Mouse (Mus musculus) stomach, embryonic 16.5 days (tissue): Measurements from ENCODE around the gene Mnd1. TPM values are rescaled to one million over a fixed set of nuclear protein-coding genes. Genes with fewer than 3 reads are reported as not detected.

Experiments
- ATAC-seq: fragments of 200-750 bp; cut with Nextera tagmentation; 2 replicates; pipeline ENCODE4 v1.8.0; 2017; ENCODE audit warnings: moderate number of reproducible peaks, moderate TSS enrichment; ENCODE audit not compliant: insufficient read depth, low FRiP score
- H3K27ac ChIP-seq: fragments of 300-500 bp; sonication (generic); 2 replicates; pipeline ENCODE4 v1.5.1; 2014; ENCODE audit warnings: low read length
- H3K27me3 ChIP-seq: fragments of 300-500 bp; sonication (generic); 2 replicates; pipeline ENCODE4 v1.6.1; 2014; ENCODE audit warnings: low read length, control low read depth, mixed read lengths; ENCODE audit not compliant: control insufficient read depth, insufficient read depth
- H3K36me3 ChIP-seq: fragments of 300-500 bp; sonication (generic); 2 replicates; pipeline ENCODE4 v1.6.1; 2014; ENCODE audit warnings: low read length; ENCODE audit not compliant: control insufficient read depth, insufficient read depth
- H3K4me1 ChIP-seq: fragments of 300-500 bp; sonication (generic); 2 replicates; pipeline ENCODE4 v1.6.1; 2014; ENCODE audit warnings: low read length, control low read depth, mixed read lengths; ENCODE audit not compliant: control insufficient read depth, insufficient read depth
- H3K4me2 ChIP-seq: fragments of 300-500 bp; sonication (generic); 2 replicates; pipeline ENCODE4 v1.6.1; 2014; ENCODE audit warnings: low read depth, low read length, mixed read lengths
- H3K4me3 ChIP-seq: fragments of 300-500 bp; sonication (generic); replicated peaks from 2 replicates; pipeline ENCODE4 v1.5.1; 2014; ENCODE audit warnings: mild to moderate bottlenecking, low read length
- H3K9ac ChIP-seq: fragments of 300-500 bp; sonication (generic); 2 replicates; pipeline ENCODE4 v1.6.1; 2014; ENCODE audit warnings: low read length
- H3K9me3 ChIP-seq: fragments of 300-500 bp; sonication (generic); replicated peaks from 2 replicates; pipeline ENCODE4 v1.6.1; 2016; ENCODE audit warnings: low read length, control low read depth; ENCODE audit not compliant: control insufficient read depth
- WGBS: fragments of 180-500 bp; shearing (Covaris S2); extraction: QIAGEN DNeasy Blood & Tissue Kit; methylation state at CpG from one replicate; pipeline ENCODE4 v1.1.7; 2014; 5-methylcytosine and 5-hydroxymethylcytosine counted together
- polyA plus RNA-seq: library from polyadenylated mRNA; unstranded; fragments of >200 nt; fragmentation: Nextera tagmentation; extraction: Ambion mirVana; gene quantifications from 2 replicates; pipeline ENCODE4 v1.2.1, GENCODE M21; 2015

The Mnd1 gene
- polyA plus RNA-seq, 1 experiment from 2014 or later = 12.6 TPM

GRCm38 (mm10) chr3:84149831-84150230, 5.8 kb downstream of the Mnd1 start:
- Histone ChIP-seq H3K4me2 (no peak overlapping the region), H3K9ac (no peak overlapping the region), H3K27me3 (no peaks in the 10 kb centered on the region), H3K9me3 (no peaks in the 10 kb centered on the region; the same call in 1 of the 2 replicates), H3K27ac (no peak overlapping the region), H3K36me3 (no peaks in the 10 kb centered on the region), H3K4me3 (no peak overlapping the region), H3K4me1 (peaks cover 4% of the 10 kb centered on the region)
- ATAC-seq = no peak
- 97% methylated on average over 3 of the region's 3 CpGs for WGBS

- no peak overlapping the region for H3K4me2 ChIP-seq
- no peaks in the 10 kb centered on the region for H3K27me3 ChIP-seq
- H3K9ac ChIP-seq = no peak overlapping the region
- 59% methylated on average over 7 of the region's 7 CpGs for WGBS
- H3K4me3 ChIP-seq = no peak overlapping the region
- H3K9me3 ChIP-seq = 0 out of 2 replicates have a peak, but pooled peaks cover 3% of the 10 kb centered on the region
- no peaks in the 10 kb centered on the region for H3K36me3 ChIP-seq
- no peaks in the 10 kb centered on the region for H3K4me1 ChIP-seq
- no peak overlapping the region for H3K27ac ChIP-seq
- no peak for ATAC-seq
These were observed 14.6 kb downstream of the Mnd1 start for GRCm38 (mm10) chr3:84140947-84141346.

GRCm38 (mm10) chr3:84136509-84136908, 19.1 kb downstream of the Mnd1 start:
- 76% methylated on average over 7 of the region's 7 CpGs for WGBS
- no peak for ATAC-seq
- no peak overlapping the region for H3K4me3 ChIP-seq

GRCm38 (mm10) chr3:84135933-84136332, 19.7 kb downstream of the Mnd1 start:
- Histone ChIP-seq H3K4me3 (no peak overlapping the region), H3K36me3 (no peaks in the 10 kb centered on the region), H3K9ac (no peak overlapping the region), H3K27ac (no peak overlapping the region), H3K4me1 (no peaks in the 10 kb centered on the region), H3K27me3 (no peaks in the 10 kb centered on the region), H3K4me2 (0 out of 2 replicates have a peak overlapping the region, but pooled peaks have one; percentile 25), H3K9me3 (0 out of 2 replicates have a peak, but pooled peaks cover 3% of the 10 kb centered on the region)
- WGBS = 54% methylated on average over 6 of the region's 6 CpGs
- no peak for ATAC-seq

More at GRCm38 (mm10) chr3:84136509-84136908, 19.1 kb downstream of the Mnd1 start:
- H3K9ac ChIP-seq = no peak overlapping the region
- H3K4me1 ChIP-seq = no peaks in the 10 kb centered on the region
- H3K36me3 ChIP-seq = no peaks in the 10 kb centered on the region
- H3K9me3 ChIP-seq = 0 out of 2 replicates have a peak, but pooled peaks cover 3% of the 10 kb centered on the region
- H3K27me3 ChIP-seq = no peaks in the 10 kb centered on the region
- no peak overlapping the region for H3K27ac ChIP-seq
- H3K4me2 ChIP-seq = no peak overlapping the region

GRCm38 (mm10) chr3:84135387-84135786, 20.2 kb downstream of the Mnd1 start:
- Histone ChIP-seq H3K9me3 (0 out of 2 replicates have a peak, but pooled peaks cover 3% of the 10 kb centered on the region), H3K9ac (no peak overlapping the region), H3K4me3 (no peak overlapping the region), H3K27me3 (no peaks in the 10 kb centered on the region), H3K4me2 (peak overlapping the region; percentile 25; the same call in 1 of the 2 replicates), H3K36me3 (no peaks in the 10 kb centered on the region), H3K4me1 (no peaks in the 10 kb centered on the region), H3K27ac (no peak overlapping the region)
- peak; percentile 89; the same call in 1 of the 2 replicates for ATAC-seq
- 33% methylated on average over 9 of the region's 9 CpGs for WGBS

GRCm38 (mm10) chr3:84131369-84131768, 24.2 kb downstream of the Mnd1 start:
- no peak overlapping the region for H3K4me2 ChIP-seq
- no peaks in the 10 kb centered on the region; the same call in 1 of the 2 replicates for H3K4me1 ChIP-seq
- no peaks in the 10 kb centered on the region for H3K9me3 ChIP-seq
- no peak overlapping the region for H3K27ac ChIP-seq
- WGBS = 78% methylated on average over 3 of the region's 3 CpGs
- no peaks in the 10 kb centered on the region for H3K27me3 ChIP-seq
- no peak overlapping the region for H3K4me3 ChIP-seq
- no peaks in the 10 kb centered on the region for H3K36me3 ChIP-seq
- H3K9ac ChIP-seq = no peak overlapping the region
- ATAC-seq = 0 out of 2 replicates have a peak, but pooled peaks have one; percentile 22

GRCm38 (mm10) chr3:84130776-84131175, 24.8 kb downstream of the Mnd1 start:
- Histone ChIP-seq H3K9ac (no peak overlapping the region), H3K4me1 (peaks cover 3% of the 10 kb centered on the region; the same call in 1 of the 2 replicates), H3K36me3 (no peaks in the 10 kb centered on the region), H3K4me2 (no peak overlapping the region), H3K27me3 (no peaks in the 10 kb centered on the region), H3K9me3 (no peaks in the 10 kb centered on the region), H3K27ac (no peak overlapping the region), H3K4me3 (no peak overlapping the region)
- ATAC-seq = no peak
- 46% methylated on average over 5 of the region's 5 CpGs for WGBS

- ATAC-seq = peak; percentile 54
- Histone ChIP-seq H3K27ac (no peak overlapping the region), H3K9me3 (no peaks in the 10 kb centered on the region), H3K27me3 (no peaks in the 10 kb centered on the region), H3K4me1 (peaks cover 5% of the 10 kb centered on the region; the same call in 1 of the 2 replicates), H3K9ac (no peak overlapping the region), H3K36me3 (no peaks in the 10 kb centered on the region), H3K4me3 (no peak overlapping the region), H3K4me2 (no peak overlapping the region)
- 52% methylated on average over 11 of the region's 11 CpGs for WGBS
These were observed 26.4 kb downstream of the Mnd1 start for GRCm38 (mm10) chr3:84128871-84129870.

GRCm38 (mm10) chr3:84127431-84127830, 28.2 kb downstream of the Mnd1 start:
- no peaks in the 10 kb centered on the region for H3K36me3 ChIP-seq
- H3K27me3 ChIP-seq = no peaks in the 10 kb centered on the region
- no peaks in the 10 kb centered on the region for H3K9me3 ChIP-seq
- no peak overlapping the region for H3K9ac ChIP-seq
- peaks cover 5% of the 10 kb centered on the region; the same call in 1 of the 2 replicates for H3K4me1 ChIP-seq
- H3K4me3 ChIP-seq = no peak overlapping the region
- no peak overlapping the region for H3K27ac ChIP-seq
- WGBS = 69% methylated on average over 2 of the region's 2 CpGs
- no peak for ATAC-seq
- H3K4me2 ChIP-seq = no peak overlapping the region
